Mouse (Mus musculus): Measurements from ENCODE around the gene Dnah12. TPM values are rescaled to one million over a fixed set of nuclear protein-coding genes. Genes with fewer than 3 reads are reported as not detected.

The Dnah12 gene
- total and polyA plus RNA-seq, 3 experiments, result 0.04 to 0.10 TPM; not detected in 1

GRCm38 (mm10) chr14:26923702-26924421, 230.8 kb downstream of the Dnah12 start:
- no peak overlapping the region for H3K9ac ChIP-seq (ENCODE audit: control insufficient read depth, low read depth, low read length, poor library complexity, severe bottlenecking)

GRCm38 (mm10) chr14:26934891-26935290, 241.8 kb downstream of the Dnah12 start:
- Histone ChIP-seq H3K4me1 (ENCODE audit: control insufficient read depth in 1 of 2, insufficient read depth in 2 of 2, low read length in 2 of 2) (no peaks in the 10 kb centered on the region), H3K9ac (ENCODE audit: control insufficient read depth, low read depth, low read length, poor library complexity, severe bottlenecking) (no peak overlapping the region), H3K9me3 (replicated peaks; ENCODE audit: insufficient read depth, low read length) (no peaks in the 10 kb centered on the region), H3K27me3 (ENCODE audit: control insufficient read depth in 1 of 2, insufficient read depth in 2 of 2, low read length in 2 of 2) (no peaks in the 10 kb centered on the region), H3K27ac (ENCODE audit: control insufficient read depth, low read depth, low read length) (no peak overlapping the region), H3K4me3 (ENCODE audit: control insufficient read depth in 1 of 2, insufficient read depth in 1 of 2, low read depth in 2 of 2, low read length in 2 of 2) (no peak overlapping the region), H3K79me2 (ENCODE audit: control insufficient read depth, insufficient read depth, low read length, poor library complexity) (no peaks in the 10 kb centered on the region), H3K36me3 (ENCODE audit: control insufficient read depth in 1 of 2, insufficient read depth in 2 of 2, low read length in 2 of 2) (no peaks in the 10 kb centered on the region)
- TF ChIP-seq POLR2AphosphoS5 (IDR thresholded peaks at IDR 0.05; ENCODE audit: borderline replicate concordance, low read depth, low read length), result no peak
- TF ChIP-seq JUND (IDR thresholded peaks at IDR 0.05; ENCODE audit: low read depth, low read length), result no peak
- no peak for TF ChIP-seq MYC (IDR thresholded peaks at IDR 0.05; ENCODE audit: low read depth, low read length)
- TF ChIP-seq ZKSCAN1 (IDR thresholded peaks at IDR 0.05; ENCODE audit: low read depth, low read length), result no peak
- no peak for TF ChIP-seq UBTF (IDR thresholded peaks at IDR 0.05; ENCODE audit: borderline replicate concordance, insufficient read depth, low read depth, low read length)
- no peak for TF ChIP-seq MYB (IDR thresholded peaks at IDR 0.05; ENCODE audit: low read depth, low read length)
- TF ChIP-seq ETS1 (IDR thresholded peaks at IDR 0.05; ENCODE audit: low read depth, low read length), result no peak
- TF ChIP-seq NELFE (IDR thresholded peaks at IDR 0.05; ENCODE audit: low read depth, low read length), result no peak
- no peak for DNase-seq (ENCODE audit: low read depth, low spot score)

More at GRCm38 (mm10) chr14:26923702-26924421, 230.8 kb downstream of the Dnah12 start:
- Histone ChIP-seq H3K9me3 (replicated peaks; ENCODE audit: insufficient read depth, low read length) (no peaks in the 10 kb centered on the region), H3K27me3 (ENCODE audit: control insufficient read depth in 1 of 2, insufficient read depth in 2 of 2, low read length in 2 of 2) (no peaks in the 10 kb centered on the region), H3K79me2 (ENCODE audit: control insufficient read depth, insufficient read depth, low read length, poor library complexity) (no peaks in the 10 kb centered on the region), H3K4me3 (ENCODE audit: control insufficient read depth in 1 of 2, insufficient read depth in 1 of 2, low read depth in 2 of 2, low read length in 2 of 2) (peak overlapping the region in 1 of 2 experiments; percentile 34; a peak in 2 of 4 replicates), H3K27ac (ENCODE audit: control insufficient read depth, low read depth, low read length) (peak overlapping the region; percentile 44), H3K4me1 (ENCODE audit: control insufficient read depth in 1 of 2, insufficient read depth in 2 of 2, low read length in 2 of 2) (peaks cover 9 to 11% of the 10 kb centered on the region in 2 experiments), H3K36me3 (ENCODE audit: control insufficient read depth in 1 of 2, insufficient read depth in 2 of 2, low read length in 2 of 2) (peaks cover 0 to 13% of the 10 kb centered on the region in 2 experiments; a peak in 2 of 4 replicates)
- peak; percentile 60 for DNase-seq (ENCODE audit: low read depth, low spot score)
- peak; percentile 22; the same call in 1 of the 2 replicates for TF ChIP-seq ZNF384 (IDR thresholded peaks at IDR 0.05; ENCODE audit: low read depth, low read length)
- TF ChIP-seq TCF12 (IDR thresholded peaks at IDR 0.05; ENCODE audit: low read depth, low read length), result peak; percentile 34
- TF ChIP-seq SMC3 (IDR thresholded peaks at IDR 0.05; ENCODE audit: low read depth, low read length), result 0 out of 2 replicates have a peak, but pooled peaks have one; percentile 5
- TF ChIP-seq USF1 (IDR thresholded peaks at IDR 0.05; ENCODE audit: low read depth, low read length), result peak; percentile 46; the same call in 1 of the 2 replicates
- peak; percentile 58 to 59; a peak in 3 of 4 replicates for TF ChIP-seq EP300 (IDR thresholded peaks at IDR 0.05; ENCODE audit: low read depth in 1 of 2, low read length in 2 of 2)
- peak; percentile 81; the same call in 1 of the 2 replicates for TF ChIP-seq MEF2A (IDR thresholded peaks at IDR 0.05; ENCODE audit: extremely low read depth, insufficient replicate concordance, low read depth, low read length, poor library complexity, severe bottlenecking)
- TF ChIP-seq RCOR1 (IDR thresholded peaks at IDR 0.05; ENCODE audit: low read depth, low read length), result peak; percentile 22; the same call in 1 of the 2 replicates
- TF ChIP-seq ETS1 (IDR thresholded peaks at IDR 0.05; ENCODE audit: low read depth, low read length), result peak; percentile 50; the same call in 1 of the 2 replicates
- TF ChIP-seq MYB (IDR thresholded peaks at IDR 0.05; ENCODE audit: low read depth, low read length), result peak; percentile 58; the same call in 1 of the 2 replicates
- no peak for TF ChIP-seq UBTF (IDR thresholded peaks at IDR 0.05; ENCODE audit: borderline replicate concordance, insufficient read depth, low read depth, low read length)
- peak; percentile 35; the same call in 1 of the 2 replicates for TF ChIP-seq MAX (IDR thresholded peaks at IDR 0.05; ENCODE audit: low read length)
- TF ChIP-seq GABPA (IDR thresholded peaks at IDR 0.05; ENCODE audit: low read depth, low read length), result no peak
- peak; percentile 11; the same call in 1 of the 2 replicates for TF ChIP-seq MXI1 (IDR thresholded peaks at IDR 0.05; ENCODE audit: low read depth, low read length)
- TF ChIP-seq CTCF (IDR thresholded peaks at IDR 0.05 in 2 of 3, conservative IDR thresholded peaks at IDR 0.05 in 1 of 3; ENCODE audit: control insufficient read depth in 1 of 3, insufficient read depth in 1 of 3, low read depth in 2 of 3, low read length in 3 of 3, poor library complexity in 1 of 3, severe bottlenecking in 1 of 3), result no peak
- 0 out of 2 replicates have a peak, but pooled peaks have one; percentile 14 for TF ChIP-seq NELFE (IDR thresholded peaks at IDR 0.05; ENCODE audit: low read depth, low read length)
- TF ChIP-seq BHLHE40 (IDR thresholded peaks at IDR 0.05; ENCODE audit: borderline replicate concordance, low read depth, low read length), result peak; percentile 67; the same call in 1 of the 2 replicates
- TF ChIP-seq MYC (IDR thresholded peaks at IDR 0.05; ENCODE audit: low read depth, low read length), result no peak

Data from MEL (cell line).